Mouse (Mus musculus): ENCODE data around the gene Ccdc6. TPM values are rescaled to one million over a fixed set of nuclear protein-coding genes. Genes with fewer than 3 reads are reported as not detected.

Gene Ccdc6
- polyA plus RNA-seq, 1 experiment, result 15.5 TPM

GRCm38 (mm10) chr10:70128408-70128807, 31.5 kb downstream of the Ccdc6 start:
- H3K4me3 ChIP-seq, result no peak overlapping the region
- H3K36me3 ChIP-seq (ENCODE audit: control insufficient read depth, insufficient read depth), result no peaks in the 10 kb centered on the region
- no peak for TF ChIP-seq TCF3 (IDR thresholded peaks at IDR 0.05; ENCODE audit: insufficient read length, low read depth)
- no peak for TF ChIP-seq POLR2AphosphoS2 (IDR thresholded peaks at IDR 0.05; ENCODE audit: insufficient read length, low read depth)
- TF ChIP-seq MYOG (IDR thresholded peaks at IDR 0.05; ENCODE audit: control insufficient read depth in 1 of 3, insufficient read depth in 1 of 3, insufficient read length in 2 of 3, low read depth in 2 of 3), result no peak
- TF ChIP-seq MYOD1 (IDR thresholded peaks at IDR 0.05; ENCODE audit: control insufficient read depth in 1 of 3, insufficient read length in 2 of 3, low read depth in 2 of 3), result no peak
- TF ChIP-seq TCF12 (IDR thresholded peaks at IDR 0.05; ENCODE audit: insufficient read depth, poor library complexity, severe bottlenecking), result no peak
- TF ChIP-seq USF1 (IDR thresholded peaks at IDR 0.05; ENCODE audit: low read depth), result no peak
- H3K27me3 ChIP-seq (ENCODE audit: control insufficient read depth, insufficient read depth, insufficient read length), result no peaks in the 10 kb centered on the region
- peaks cover 76% of the 10 kb centered on the region for H3K79me2 ChIP-seq (ENCODE audit: control insufficient read depth, insufficient read depth)
- no peak overlapping the region for H3K4me2 ChIP-seq (ENCODE audit: low read depth)
- no peak overlapping the region for H3ac ChIP-seq (ENCODE audit: control insufficient read depth, insufficient read length)

- Histone ChIP-seq H3K4me3 (no peak overlapping the region), H3ac (ENCODE audit: control insufficient read depth, insufficient read length) (no peak overlapping the region), H3K79me2 (ENCODE audit: control insufficient read depth, insufficient read depth) (peaks cover 58% of the 10 kb centered on the region), H3K27me3 (ENCODE audit: control insufficient read depth, insufficient read depth, insufficient read length) (no peaks in the 10 kb centered on the region), H3K36me3 (ENCODE audit: control insufficient read depth, insufficient read depth) (no peaks in the 10 kb centered on the region), H3K4me2 (ENCODE audit: low read depth) (no peak overlapping the region)
- no peak for TF ChIP-seq MYOD1 (IDR thresholded peaks at IDR 0.05; ENCODE audit: control insufficient read depth in 1 of 3, insufficient read length in 2 of 3, low read depth in 2 of 3)
- no peak for TF ChIP-seq SRF (IDR thresholded peaks at IDR 0.05; ENCODE audit: control insufficient read depth, insufficient read length, low read depth)
- TF ChIP-seq TCF3 (IDR thresholded peaks at IDR 0.05; ENCODE audit: insufficient read length, low read depth), result no peak
- no peak for TF ChIP-seq E2F4 (IDR thresholded peaks at IDR 0.05; ENCODE audit: insufficient read depth)
- TF ChIP-seq POLR2A (IDR thresholded peaks at IDR 0.05; ENCODE audit: insufficient read length, low read depth), result no peak
- no peak for TF ChIP-seq MYOG (IDR thresholded peaks at IDR 0.05; ENCODE audit: control insufficient read depth in 1 of 3, insufficient read depth in 1 of 3, insufficient read length in 2 of 3, low read depth in 2 of 3)
- no peak for TF ChIP-seq POLR2AphosphoS2 (IDR thresholded peaks at IDR 0.05; ENCODE audit: insufficient read length, low read depth)
- no peak for TF ChIP-seq USF1 (IDR thresholded peaks at IDR 0.05; ENCODE audit: low read depth)
- TF ChIP-seq CEBPB (IDR thresholded peaks at IDR 0.05; ENCODE audit: insufficient read depth, poor library complexity, severe bottlenecking), result no peak
These were observed 35.2 kb downstream of the Ccdc6 start for GRCm38 (mm10) chr10:70132087-70132560.

GRCm38 (mm10) chr10:70132714-70133113, 35.8 kb downstream of the Ccdc6 start:
- TF ChIP-seq TCF12 (IDR thresholded peaks at IDR 0.05; ENCODE audit: insufficient read depth, poor library complexity, severe bottlenecking) (no peak), USF1 (IDR thresholded peaks at IDR 0.05; ENCODE audit: low read depth) (no peak), E2F4 (IDR thresholded peaks at IDR 0.05; ENCODE audit: insufficient read depth) (no peak), MYOG (IDR thresholded peaks at IDR 0.05; ENCODE audit: control insufficient read depth in 1 of 3, insufficient read depth in 1 of 3, insufficient read length in 2 of 3, low read depth in 2 of 3) (no peak), SRF (IDR thresholded peaks at IDR 0.05; ENCODE audit: control insufficient read depth, insufficient read length, low read depth) (no peak), REST (IDR thresholded peaks at IDR 0.05; ENCODE audit: insufficient read depth, insufficient read length) (no peak), TCF3 (IDR thresholded peaks at IDR 0.05; ENCODE audit: insufficient read length, low read depth) (no peak), POLR2AphosphoS2 (IDR thresholded peaks at IDR 0.05; ENCODE audit: insufficient read length, low read depth) (no peak), CEBPB (IDR thresholded peaks at IDR 0.05; ENCODE audit: insufficient read depth, poor library complexity, severe bottlenecking) (no peak), MYOD1 (IDR thresholded peaks at IDR 0.05; ENCODE audit: control insufficient read depth in 1 of 3, insufficient read length in 2 of 3, low read depth in 2 of 3) (no peak), POLR2A (IDR thresholded peaks at IDR 0.05; ENCODE audit: insufficient read length, low read depth) (no peak), MAX (IDR thresholded peaks at IDR 0.05; ENCODE audit: low read depth) (no peak)
- Histone ChIP-seq H3K36me3 (ENCODE audit: control insufficient read depth, insufficient read depth) (no peaks in the 10 kb centered on the region), H3K27me3 (ENCODE audit: control insufficient read depth, insufficient read depth, insufficient read length) (no peaks in the 10 kb centered on the region), H3K79me2 (ENCODE audit: control insufficient read depth, insufficient read depth) (peaks cover 56% of the 10 kb centered on the region), H3K4me3 (no peak overlapping the region), H3K4me2 (ENCODE audit: low read depth) (no peak overlapping the region), H3ac (ENCODE audit: control insufficient read depth, insufficient read length) (no peak overlapping the region)

GRCm38 (mm10) chr10:70133188-70133587, 36.3 kb downstream of the Ccdc6 start:
- no peak overlapping the region for H3ac ChIP-seq (ENCODE audit: control insufficient read depth, insufficient read length)
- TF ChIP-seq USF1 (IDR thresholded peaks at IDR 0.05; ENCODE audit: low read depth), result no peak
- no peak for TF ChIP-seq MYOD1 (IDR thresholded peaks at IDR 0.05; ENCODE audit: control insufficient read depth in 1 of 3, insufficient read length in 2 of 3, low read depth in 2 of 3)
- no peak for TF ChIP-seq REST (IDR thresholded peaks at IDR 0.05; ENCODE audit: insufficient read depth, insufficient read length)
- no peak for TF ChIP-seq MYOG (IDR thresholded peaks at IDR 0.05; ENCODE audit: control insufficient read depth in 1 of 3, insufficient read depth in 1 of 3, insufficient read length in 2 of 3, low read depth in 2 of 3)
- TF ChIP-seq SRF (IDR thresholded peaks at IDR 0.05; ENCODE audit: control insufficient read depth, insufficient read length, low read depth), result no peak
- no peak for TF ChIP-seq CEBPB (IDR thresholded peaks at IDR 0.05; ENCODE audit: insufficient read depth, poor library complexity, severe bottlenecking)
- no peak overlapping the region for H3K4me2 ChIP-seq (ENCODE audit: low read depth)
- H3K36me3 ChIP-seq (ENCODE audit: control insufficient read depth, insufficient read depth), result no peaks in the 10 kb centered on the region
- no peak overlapping the region for H3K4me3 ChIP-seq
- no peaks in the 10 kb centered on the region for H3K27me3 ChIP-seq (ENCODE audit: control insufficient read depth, insufficient read depth, insufficient read length)
- H3K79me2 ChIP-seq (ENCODE audit: control insufficient read depth, insufficient read depth), result peaks cover 56% of the 10 kb centered on the region

- Histone ChIP-seq H3K4me3 (no peak overlapping the region), H3K4me2 (ENCODE audit: low read depth) (no peak overlapping the region), H3K27me3 (ENCODE audit: control insufficient read depth, insufficient read depth, insufficient read length) (no peaks in the 10 kb centered on the region), H3K79me2 (ENCODE audit: control insufficient read depth, insufficient read depth) (peaks cover 49% of the 10 kb centered on the region), H3K36me3 (ENCODE audit: control insufficient read depth, insufficient read depth) (no peaks in the 10 kb centered on the region), H3ac (ENCODE audit: control insufficient read depth, insufficient read length) (no peak overlapping the region)
- TF ChIP-seq MYOG (IDR thresholded peaks at IDR 0.05; ENCODE audit: control insufficient read depth in 1 of 3, insufficient read depth in 1 of 3, insufficient read length in 2 of 3, low read depth in 2 of 3), result no peak
- no peak for TF ChIP-seq CEBPB (IDR thresholded peaks at IDR 0.05; ENCODE audit: insufficient read depth, poor library complexity, severe bottlenecking)
- TF ChIP-seq USF1 (IDR thresholded peaks at IDR 0.05; ENCODE audit: low read depth), result no peak
- TF ChIP-seq MYOD1 (IDR thresholded peaks at IDR 0.05; ENCODE audit: control insufficient read depth in 1 of 3, insufficient read length in 2 of 3, low read depth in 2 of 3), result no peak
These were observed 38.8 kb downstream of the Ccdc6 start for GRCm38 (mm10) chr10:70135680-70136079.
